Mouse (Mus musculus) liver, embryonic 16.5 days (tissue): ENCODE results near the gene Tle2. TPM values are rescaled to one million over a fixed set of nuclear protein-coding genes. Genes with fewer than 3 reads are reported as not detected.

Source experiments
- ATAC-seq: fragments of 200-750 bp; cut with Nextera tagmentation; 2 replicates; pipeline ENCODE4 v1.8.0; 2017; ENCODE audit warnings: low read depth, mild to moderate bottlenecking, moderate number of reproducible peaks, moderate library complexity
- H3K27ac ChIP-seq: fragments of 300-500 bp; sonication (generic); 2 replicates; pipeline ENCODE4 v1.5.1; 2014; ENCODE audit warnings: mild to moderate bottlenecking, low read length
- H3K27me3 ChIP-seq: fragments of 300-500 bp; sonication (generic); 2 replicates; pipeline ENCODE4 v1.6.1; 2014; ENCODE audit warnings: low read depth, low read length, mixed read lengths; ENCODE audit not compliant: control insufficient read depth, insufficient read depth
- H3K36me3 ChIP-seq: fragments of 300-500 bp; sonication (generic); 2 replicates; pipeline ENCODE4 v1.6.1; 2014; ENCODE audit warnings: mild to moderate bottlenecking; ENCODE audit not compliant: control insufficient read depth, insufficient read depth
- H3K4me1 ChIP-seq: fragments of 300-500 bp; sonication (generic); 2 replicates; pipeline ENCODE4 v1.6.1; 2014; ENCODE audit warnings: low read depth, low read length, mixed read lengths; ENCODE audit not compliant: control insufficient read depth
- H3K4me2 ChIP-seq: fragments of 300-500 bp; sonication (generic); 2 replicates; pipeline ENCODE4 v1.6.1; 2014; ENCODE audit warnings: low read depth, low read length, mixed read lengths
- H3K4me3 ChIP-seq: fragments of 300-500 bp; sonication (generic); 2 replicates; pipeline ENCODE4 v1.5.1; 2014; ENCODE audit warnings: low read depth, mild to moderate bottlenecking, low read length
- H3K9ac ChIP-seq: fragments of 300-500 bp; sonication (generic); 2 replicates; pipeline ENCODE4 v1.6.1; 2014; ENCODE audit warnings: low read depth, low read length
- H3K9me3 ChIP-seq: fragments of 300-500 bp; sonication (generic); replicated peaks from 2 replicates; pipeline ENCODE4 v1.6.1; 2016; ENCODE audit warnings: low read length; ENCODE audit not compliant: control insufficient read depth
- WGBS: fragments of 180-500 bp; shearing (Covaris S2); extraction: QIAGEN DNeasy Blood & Tissue Kit; methylation state at CpG from one replicate; pipeline ENCODE4 v1.1.7; 2014; ENCODE audit not compliant: insufficient replicate concordance; 5-methylcytosine and 5-hydroxymethylcytosine counted together
- polyA plus RNA-seq: library from polyadenylated mRNA; unstranded; fragments of >200 nt; fragmentation: Nextera tagmentation; extraction: Ambion mirVana; gene quantifications from 2 replicates; pipeline ENCODE4 v1.2.1, GENCODE M21; 2015

The Tle2 gene
- polyA plus RNA-seq, 1 experiment from 2014 or later, result 2.7 TPM

GRCm38 (mm10) chr10:81626101-81626993, 52.0 kb downstream of the Tle2 start:
- peak overlapping the region; percentile 76 for H3K4me3 ChIP-seq
- H3K9me3 ChIP-seq, result no peaks in the 10 kb centered on the region
- H3K4me2 ChIP-seq, result peak overlapping the region; percentile 80
- no peaks in the 10 kb centered on the region for H3K36me3 ChIP-seq
- H3K27ac ChIP-seq, result peak overlapping the region; percentile 88; the same call in 1 of the 2 replicates
- H3K27me3 ChIP-seq, result no peaks in the 10 kb centered on the region
- no peak for ATAC-seq
- WGBS, result 79% methylated on average over 22 of the region's 22 CpGs
- H3K9ac ChIP-seq, result peak overlapping the region; percentile 72
- peaks cover 20% of the 10 kb centered on the region for H3K4me1 ChIP-seq

- Histone ChIP-seq H3K4me3 (peak within 1 kb of the TSS; percentile 76), H3K9me3 (no peaks in the 10 kb centered on the region), H3K36me3 (no peaks in the 10 kb centered on the region), H3K4me1 (peaks cover 20% of the 10 kb centered on the region), H3K27ac (peak within 1 kb of the TSS; percentile 88), H3K27me3 (no peaks in the 10 kb centered on the region), H3K9ac (peak within 1 kb of the TSS; percentile 72), H3K4me2 (peak within 1 kb of the TSS; percentile 80)
- 4% methylated on average over 40 of the region's 40 CpGs for WGBS
- ATAC-seq, result peak; percentile 94
Observed at GRCm38 (mm10) chr10:81626994-81627835, 52.9 kb downstream of the Tle2 start, which contains the start of gene Sirt6. Sirt6 (minus strand) TSS chr10:81627797.

- Histone ChIP-seq H3K9ac (peak overlapping the region; percentile 72), H3K36me3 (no peaks in the 10 kb centered on the region), H3K9me3 (no peaks in the 10 kb centered on the region), H3K4me3 (peak overlapping the region; percentile 76), H3K27me3 (no peaks in the 10 kb centered on the region), H3K4me1 (peaks cover 20% of the 10 kb centered on the region), H3K27ac (peak overlapping the region; percentile 88), H3K4me2 (peak overlapping the region; percentile 80)
- 41% methylated on average over 7 of the region's 7 CpGs for WGBS
- ATAC-seq, result peak; percentile 18
Observed at GRCm38 (mm10) chr10:81627836-81628220, 53.5 kb downstream of the Tle2 start.

- peak within 1 kb of the TSS; percentile 88 for H3K27ac ChIP-seq
- H3K36me3 ChIP-seq, result no peaks in the 10 kb centered on the region
- H3K4me3 ChIP-seq, result peak within 1 kb of the TSS; percentile 76
- no peaks in the 10 kb centered on the region for H3K27me3 ChIP-seq
- peak within 1 kb of the TSS; percentile 80 for H3K4me2 ChIP-seq
- 82% methylated on average over 16 of the region's 16 CpGs for WGBS
- H3K9me3 ChIP-seq, result no peaks in the 10 kb centered on the region
- H3K9ac ChIP-seq, result peak within 1 kb of the TSS; percentile 72
- ATAC-seq, result no peak
- peaks cover 22% of the 10 kb centered on the region for H3K4me1 ChIP-seq
Observed at GRCm38 (mm10) chr10:81628390-81628789, 54.0 kb downstream of the Tle2 start, which contains the start of gene Ankrd24. Ankrd24 (plus strand) TSS chr10:81628540.

GRCm38 (mm10) chr10:81633253-81634099, 59.1 kb downstream of the Tle2 start:
- H3K36me3 ChIP-seq, result no peaks in the 10 kb centered on the region

GRCm38 (mm10) chr10:81636338-81636737, 62.0 kb downstream of the Tle2 start:
- Histone ChIP-seq H3K4me1 (peaks cover 11% of the 10 kb centered on the region), H3K9ac (no peak overlapping the region), H3K27me3 (no peaks in the 10 kb centered on the region), H3K36me3 (no peaks in the 10 kb centered on the region), H3K9me3 (no peaks in the 10 kb centered on the region), H3K27ac (no peak overlapping the region), H3K4me2 (no peak overlapping the region), H3K4me3 (no peak overlapping the region)
- 13% methylated on average over 8 of the region's 8 CpGs for WGBS
- ATAC-seq, result no peak

More at GRCm38 (mm10) chr10:81633253-81634099, 59.1 kb downstream of the Tle2 start:
- ATAC-seq, result peak; percentile 94
- Histone ChIP-seq H3K27ac (no peak overlapping the region), H3K9me3 (no peaks in the 10 kb centered on the region), H3K4me3 (peak overlapping the region; percentile 62), H3K4me1 (peaks cover 11% of the 10 kb centered on the region), H3K4me2 (peak overlapping the region; percentile 87), H3K9ac (peak overlapping the region; percentile 60), H3K27me3 (no peaks in the 10 kb centered on the region)
- WGBS, result 4% methylated on average over 36 of the region's 37 CpGs

- H3K36me3 ChIP-seq, result no peaks in the 10 kb centered on the region
- no peaks in the 10 kb centered on the region for H3K9me3 ChIP-seq
- no peak for ATAC-seq
Observed at GRCm38 (mm10) chr10:81638101-81638500, 63.7 kb downstream of the Tle2 start.

More at GRCm38 (mm10) chr10:81638101-81638500, 63.7 kb downstream of the Tle2 start:
- Histone ChIP-seq H3K4me1 (peaks cover 23% of the 10 kb centered on the region), H3K27me3 (no peaks in the 10 kb centered on the region), H3K4me2 (no peak overlapping the region), H3K4me3 (no peak overlapping the region), H3K9ac (no peak overlapping the region), H3K27ac (no peak overlapping the region)
- 54% methylated on average over 6 of the region's 6 CpGs for WGBS
